Mouse (Mus musculus): ENCODE data around the gene Schip1.

Schip1 gene

GRCm38 (mm10) chr3:68667852-68668251 lies 603.2 kb downstream of the Schip1 start:
- in situ Hi-C loops (cut with MboI): no loop called here

- in situ Hi-C loops (cut with MboI): no loop called here
Measured at GRCm38 (mm10) chr3:68669418-68669974, 604.9 kb downstream of the Schip1 start.

- in situ Hi-C loops (cut with MboI): no loop called here
Measured at GRCm38 (mm10) chr3:68674721-68675120, 610.1 kb downstream of the Schip1 start.

GRCm38 (mm10) chr3:68675216-68675835 lies 610.7 kb downstream of the Schip1 start:
- in situ Hi-C loops (cut with MboI): no loop called here

Measured in mature B cell (primary cell).